Mouse (Mus musculus) hindbrain, embryonic 13.5 days (tissue): ENCODE results near the gene Cyp4f15. TPM values are rescaled to one million over a fixed set of nuclear protein-coding genes. Genes with fewer than 3 reads are reported as not detected.
"Not testable (repeated sequence)": the region's sequence is repeated elsewhere in the genome, so short reads cannot be mapped to it uniquely, and the experiment has no call there.

Experiments
- ATAC-seq: fragments of 200-750 bp; cut with Nextera tagmentation; 2 replicates; pipeline ENCODE4 v1.8.0; 2017; ENCODE audit warnings: moderate TSS enrichment; ENCODE audit not compliant: low FRiP score
- H3K27ac ChIP-seq: fragments of 300-500 bp; sonication (generic); 2 replicates; pipeline ENCODE4 v1.5.1; 2015; ENCODE audit warnings: inconsistent platforms, mild to moderate bottlenecking, moderate library complexity
- H3K27me3 ChIP-seq: fragments of 300-500 bp; sonication (generic); 2 replicates; pipeline ENCODE4 v1.6.1; 2015; ENCODE audit warnings: mild to moderate bottlenecking, inconsistent platforms
- H3K36me3 ChIP-seq: fragments of 300-500 bp; sonication (generic); 2 replicates; pipeline ENCODE4 v1.6.1; 2015; ENCODE audit warnings: mild to moderate bottlenecking, inconsistent platforms
- H3K4me1 ChIP-seq: fragments of 300-500 bp; sonication (generic); replicated peaks from 2 replicates; pipeline ENCODE4 v1.6.1; 2015; ENCODE audit warnings: inconsistent platforms
- H3K4me2 ChIP-seq: fragments of 300-500 bp; sonication (generic); 2 replicates; pipeline ENCODE4 v1.6.1; 2015; ENCODE audit warnings: inconsistent platforms, mild to moderate bottlenecking, moderate library complexity
- H3K4me3 ChIP-seq: fragments of 300-500 bp; sonication (generic); 2 replicates; pipeline ENCODE4 v1.5.1; 2015; ENCODE audit warnings: mild to moderate bottlenecking, inconsistent platforms
- H3K9ac ChIP-seq: fragments of 300-500 bp; sonication (generic); 2 replicates; pipeline ENCODE4 v1.6.1; 2015; ENCODE audit warnings: mild to moderate bottlenecking, inconsistent platforms
- H3K9me3 ChIP-seq: fragments of 300-500 bp; sonication (generic); 2 replicates; pipeline ENCODE4 v1.6.1; 2016; ENCODE audit warnings: inconsistent platforms
- WGBS: fragments of 180-500 bp; shearing (Covaris S2); methylation state at CpG from one replicate; pipeline ENCODE4 v1.1.7; 2015; 5-methylcytosine and 5-hydroxymethylcytosine counted together
- polyA plus RNA-seq: library from polyadenylated mRNA; unstranded; fragments of >200 nt; fragmentation: Nextera tagmentation; extraction: Ambion mirVana; gene quantifications from 2 replicates; pipeline ENCODE4 v1.2.1, GENCODE M21; 2015

Cyp4f15 gene
- polyA plus RNA-seq, 1 experiment from 2014 or later, result 2.0 TPM

GRCm38 (mm10) chr17:32702826-32703225 lies 17.4 kb downstream of the Cyp4f15 start:
- Histone ChIP-seq H3K4me1 (no peaks in the 10 kb centered on the region), H3K27me3 (no peaks in the 10 kb centered on the region), H3K36me3 (no peaks in the 10 kb centered on the region), H3K9me3 (peaks cover 16% of the 10 kb centered on the region; the same call in 1 of the 2 replicates), H3K27ac (no peak overlapping the region), H3K4me3 (no peak overlapping the region), H3K9ac (no peak overlapping the region), H3K4me2 (no peak overlapping the region)
- no peak for ATAC-seq
- 51% methylated on average over 22 of the region's 22 CpGs for WGBS

- not testable (repeated sequence) for ATAC-seq, H3K4me1 ChIP-seq
- peaks cover 14% of the 10 kb centered on the region; the same call in 1 of the 2 replicates for H3K9me3 ChIP-seq
Measured at GRCm38 (mm10) chr17:32710541-32710940, 25.1 kb downstream of the Cyp4f15 start.

GRCm38 (mm10) chr17:32722151-32722550 lies 36.7 kb downstream of the Cyp4f15 start:
- not testable (repeated sequence) for ATAC-seq, H3K27ac ChIP-seq, H3K4me2 ChIP-seq, H3K4me3 ChIP-seq, H3K27me3 ChIP-seq, H3K36me3 ChIP-seq, H3K9ac ChIP-seq, H3K9me3 ChIP-seq, H3K4me1 ChIP-seq
- 81% methylated on average over 1 of the region's 1 CpGs for WGBS

More at GRCm38 (mm10) chr17:32710541-32710940, 25.1 kb downstream of the Cyp4f15 start:
- not testable (repeated sequence) for H3K4me2 ChIP-seq, H3K27ac ChIP-seq, H3K9ac ChIP-seq, H3K27me3 ChIP-seq, H3K4me3 ChIP-seq, H3K36me3 ChIP-seq

GRCm38 (mm10) chr17:32722771-32723170 lies 37.3 kb downstream of the Cyp4f15 start:
- Histone ChIP-seq H3K9me3 (0 out of 2 replicates have a peak, but pooled peaks cover 9% of the 10 kb centered on the region), H3K9ac (no peak overlapping the region), H3K27me3 (no peaks in the 10 kb centered on the region), H3K4me3 (no peak overlapping the region), H3K36me3 (no peaks in the 10 kb centered on the region), H3K27ac (no peak overlapping the region), H3K4me1 (no peaks in the 10 kb centered on the region), H3K4me2 (no peak overlapping the region)
- 81% methylated on average over 7 of the region's 7 CpGs for WGBS
- ATAC-seq, result no peak

GRCm38 (mm10) chr17:32726360-32726759 lies 40.9 kb downstream of the Cyp4f15 start:
- not testable (repeated sequence) for ATAC-seq, H3K9me3 ChIP-seq, H3K4me1 ChIP-seq, H3K27ac ChIP-seq, H3K27me3 ChIP-seq, H3K36me3 ChIP-seq, H3K4me2 ChIP-seq, H3K4me3 ChIP-seq, H3K9ac ChIP-seq

- no peak for ATAC-seq
- Histone ChIP-seq H3K9me3 (peaks cover 6% of the 10 kb centered on the region; the same call in 1 of the 2 replicates), H3K27ac (no peak overlapping the region), H3K36me3 (no peaks in the 10 kb centered on the region), H3K4me2 (no peak overlapping the region), H3K4me3 (no peak overlapping the region), H3K9ac (no peak overlapping the region), H3K4me1 (no peaks in the 10 kb centered on the region), H3K27me3 (no peaks in the 10 kb centered on the region)
- WGBS, result 73% methylated on average over 3 of the region's 3 CpGs
Measured at GRCm38 (mm10) chr17:32729029-32729428, 43.6 kb downstream of the Cyp4f15 start.

- H3K27ac ChIP-seq, result no peak overlapping the region
- H3K4me1 ChIP-seq, result 0 out of 2 replicates have a peak, but pooled peaks cover 5% of the 10 kb centered on the region
- no peaks in the 10 kb centered on the region for H3K9me3 ChIP-seq
- H3K27me3 ChIP-seq, result no peaks in the 10 kb centered on the region
- H3K4me3 ChIP-seq, result no peak overlapping the region
- no peak overlapping the region for H3K9ac ChIP-seq
- ATAC-seq, result no peak
- no peaks in the 10 kb centered on the region for H3K36me3 ChIP-seq
- H3K4me2 ChIP-seq, result no peak overlapping the region
- WGBS, result 88% methylated on average over 1 of the region's 1 CpGs
Measured at GRCm38 (mm10) chr17:32738406-32738805, 53.0 kb downstream of the Cyp4f15 start.

- no peaks in the 10 kb centered on the region for H3K36me3 ChIP-seq
- whole genome bisulfite sequencing, result 28% methylated on average over 1 of the region's 1 CpGs
- 0 out of 2 replicates have a peak, but pooled peaks cover 5% of the 10 kb centered on the region for H3K4me1 ChIP-seq
- H3K4me3 ChIP-seq, result no peak overlapping the region
- H3K27ac ChIP-seq, result no peak overlapping the region
- H3K9me3 ChIP-seq, result no peaks in the 10 kb centered on the region
- H3K27me3 ChIP-seq, result no peaks in the 10 kb centered on the region
- H3K9ac ChIP-seq, result no peak overlapping the region
- no peak overlapping the region for H3K4me2 ChIP-seq
- no peak for ATAC-seq
Measured at GRCm38 (mm10) chr17:32741057-32741456, 55.6 kb downstream of the Cyp4f15 start.

GRCm38 (mm10) chr17:32750611-32751010 lies 65.2 kb downstream of the Cyp4f15 start:
- no peak for ATAC-seq
- no peak overlapping the region for H3K4me2 ChIP-seq
- H3K4me3 ChIP-seq, result no peak overlapping the region
- H3K27me3 ChIP-seq, result no peaks in the 10 kb centered on the region
- H3K9me3 ChIP-seq, result no peaks in the 10 kb centered on the region
- 57% methylated on average over 5 of the region's 5 CpGs for WGBS
- no peak overlapping the region for H3K9ac ChIP-seq
- no peak overlapping the region for H3K27ac ChIP-seq
- 0 out of 2 replicates have a peak, but pooled peaks cover 7% of the 10 kb centered on the region for H3K4me1 ChIP-seq
- H3K36me3 ChIP-seq, result no peaks in the 10 kb centered on the region

Other genes starting within 250 kb of the Cyp4f15 start
- 1.3 and 1.4 TPM in 2 replicates for gene Cyp4f39, start 232.9 kb upstream of the Cyp4f15 start, polyA plus RNA-seq
- gene Cyp4f17, start 179.6 kb upstream of the Cyp4f15 start, polyA plus RNA-seq, result 12.8 and 13.1 TPM in 2 replicates
- gene Cyp4f16, start 149.1 kb upstream of the Cyp4f15 start, polyA plus RNA-seq, result 19.9 and 23.4 TPM in 2 replicates
- 1.1 TPM in 1 of 2 replicates, not detected in the other for gene Cyp4f37, start 64.3 kb upstream of the Cyp4f15 start, polyA plus RNA-seq
- gene Cyp4f40, start 26.7 kb upstream of the Cyp4f15 start, polyA plus RNA-seq, result not detected in 2 replicates
- gene Zfp871, start 102.7 kb downstream of the Cyp4f15 start, polyA plus RNA-seq, result 43.7 and 46.1 TPM in 2 replicates
- gene Zfp811, start 124.3 kb downstream of the Cyp4f15 start, polyA plus RNA-seq, result 63.9 and 71.5 TPM in 2 replicates
- 20.1 and 22.2 TPM in 2 replicates for gene Zfp799, start 144.6 kb downstream of the Cyp4f15 start, polyA plus RNA-seq
- gene Zfp870, start 206.0 kb downstream of the Cyp4f15 start, polyA plus RNA-seq, result 7.4 and 7.8 TPM in 2 replicates
- gene Cyp4f14, start 231.7 kb downstream of the Cyp4f15 start, polyA plus RNA-seq, result not detected in 2 replicates